Mouse (Mus musculus) myocyte (in vitro differentiated cells): ENCODE results near the gene Gk5. TPM values are rescaled to one million over a fixed set of nuclear protein-coding genes. Genes with fewer than 3 reads are reported as not detected.
A peak's percentile ranks its signal among the peaks of the same experiment; 100 is the strongest.

Source experiments
- H3K27me3 ChIP-seq: one replicate; pipeline ENCODE4 v1.6.1; 2011; ENCODE audit not compliant: control insufficient read depth, insufficient read depth, insufficient read length
- H3K36me3 ChIP-seq: one replicate; pipeline ENCODE4 v1.6.1; 2011; ENCODE audit not compliant: control insufficient read depth, insufficient read depth
- H3K4me2 ChIP-seq: one replicate; pipeline ENCODE4 v1.6.1; 2011; ENCODE audit warnings: low read depth, control low read depth
- H3K4me3 ChIP-seq: one replicate; pipeline ENCODE4 v1.5.1; 2011; ENCODE audit warnings: mild to moderate bottlenecking, control low read depth, moderate library complexity
- H3K79me2 ChIP-seq: one replicate; pipeline ENCODE4 v1.6.1; 2011; ENCODE audit not compliant: control insufficient read depth, insufficient read depth
- H3ac ChIP-seq: one replicate; pipeline ENCODE4 v1.6.1; 2011; ENCODE audit not compliant: control insufficient read depth, insufficient read length
- CEBPB ChIP-seq: IDR thresholded peaks from 2 replicates; pipeline ENCODE4 v1.6.1; 2011; ENCODE audit warnings: mild to moderate bottlenecking, moderate library complexity; ENCODE audit not compliant: poor library complexity, insufficient read depth, severe bottlenecking
- E2F4 ChIP-seq: IDR thresholded peaks from one replicate; pipeline ENCODE4 v1.6.1; 2011; ENCODE audit warnings: mild to moderate bottlenecking, control low read depth, moderate library complexity; ENCODE audit not compliant: insufficient read depth
- MAX ChIP-seq: IDR thresholded peaks from one replicate; pipeline ENCODE4 v1.6.1; 2011; ENCODE audit warnings: low read depth, mild to moderate bottlenecking, control low read depth
- MYOD1 ChIP-seq, 3 experiments: IDR thresholded peaks; one replicate each; pipeline ENCODE4 v1.6.1; 2011; ENCODE audit warnings: control low read depth in 2 of 3, low read depth in 2 of 3, mild to moderate bottlenecking in 2 of 3, moderate library complexity in 1 of 3; ENCODE audit not compliant: insufficient read length in 2 of 3, control insufficient read depth in 1 of 3
- MYOG ChIP-seq, 3 experiments: IDR thresholded peaks; one replicate each; pipeline ENCODE4 v1.6.1; 2011; ENCODE audit warnings: control low read depth in 2 of 3, low read depth in 2 of 3, mild to moderate bottlenecking in 2 of 3; ENCODE audit not compliant: insufficient read length in 2 of 3, control insufficient read depth in 1 of 3, insufficient read depth in 1 of 3
- POLR2A ChIP-seq: IDR thresholded peaks from one replicate; pipeline ENCODE4 v1.6.1; 2011; ENCODE audit warnings: low read depth, mild to moderate bottlenecking, control low read depth, moderate library complexity; ENCODE audit not compliant: insufficient read length
- POLR2AphosphoS2 ChIP-seq: IDR thresholded peaks from one replicate; pipeline ENCODE4 v1.6.1; 2011; ENCODE audit warnings: low read depth, control low read depth; ENCODE audit not compliant: insufficient read length
- REST ChIP-seq: IDR thresholded peaks from one replicate; pipeline ENCODE4 v1.6.1; 2011; ENCODE audit warnings: mild to moderate bottlenecking, control low read depth, moderate library complexity; ENCODE audit not compliant: insufficient read depth, insufficient read length
- SRF ChIP-seq: IDR thresholded peaks from one replicate; pipeline ENCODE4 v1.6.1; 2011; ENCODE audit warnings: low read depth; ENCODE audit not compliant: control insufficient read depth, insufficient read length
- TCF12 ChIP-seq: IDR thresholded peaks from one replicate; pipeline ENCODE4 v1.6.1; 2011; ENCODE audit warnings: mild to moderate bottlenecking, control low read depth; ENCODE audit not compliant: poor library complexity, insufficient read depth, severe bottlenecking
- TCF3 ChIP-seq: IDR thresholded peaks from one replicate; pipeline ENCODE4 v1.6.1; 2011; ENCODE audit warnings: low read depth, control low read depth; ENCODE audit not compliant: insufficient read length
- USF1 ChIP-seq: IDR thresholded peaks from one replicate; pipeline ENCODE4 v1.6.1; 2011; ENCODE audit warnings: low read depth, mild to moderate bottlenecking, control low read depth, moderate library complexity
- polyA plus RNA-seq: library from polyadenylated mRNA; unstranded; fragments of >200 nt; fragmentation: generic; extraction: Trizol; gene quantifications from one replicate; pipeline ENCODE4 v1.2.1, GENCODE M21; 2012; ENCODE audit warnings: missing spikeins

Gene Gk5
- polyA plus RNA-seq, 1 experiment: 0.82 TPM

DNA sequence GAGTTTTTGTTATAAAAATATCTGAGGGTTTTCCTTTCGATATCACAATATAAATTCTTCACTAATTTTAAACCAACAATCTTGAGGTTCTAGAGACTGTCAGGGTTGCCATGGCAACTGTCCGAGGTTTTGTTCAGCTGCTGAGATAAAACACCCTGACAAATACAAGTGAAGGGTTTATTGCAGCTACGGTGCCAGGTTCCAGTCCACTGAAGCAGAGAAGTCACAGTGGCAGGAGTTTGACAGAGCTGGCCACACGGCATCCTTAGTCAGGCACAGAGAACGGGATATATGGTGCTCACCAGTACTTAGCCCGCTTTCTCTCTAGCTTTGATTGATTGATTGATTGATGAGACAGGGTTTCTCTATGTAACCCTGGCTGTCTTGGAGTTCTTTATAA is 23.3 kb downstream of the Gk5 start:
- no peaks in the 10 kb centered on the region for H3K79me2 ChIP-seq
- H3ac ChIP-seq: no peak overlapping the region
- peaks cover 9% of the 10 kb centered on the region for H3K36me3 ChIP-seq
- TF ChIP-seq POLR2A: no peak
- no peak for TF ChIP-seq USF1
- no peak for TF ChIP-seq MYOG (IDR thresholded peaks at IDR 0.05; ENCODE audit: control insufficient read depth in 1 of 3, insufficient read depth in 1 of 3, insufficient read length in 2 of 3, low read depth in 2 of 3)
- no peak for TF ChIP-seq SRF
- no peak for TF ChIP-seq POLR2AphosphoS2
- TF ChIP-seq E2F4: no peak
- no peak overlapping the region for H3K4me2 ChIP-seq
- H3K27me3 ChIP-seq: no peaks in the 10 kb centered on the region
- no peak overlapping the region for H3K4me3 ChIP-seq

DNA sequence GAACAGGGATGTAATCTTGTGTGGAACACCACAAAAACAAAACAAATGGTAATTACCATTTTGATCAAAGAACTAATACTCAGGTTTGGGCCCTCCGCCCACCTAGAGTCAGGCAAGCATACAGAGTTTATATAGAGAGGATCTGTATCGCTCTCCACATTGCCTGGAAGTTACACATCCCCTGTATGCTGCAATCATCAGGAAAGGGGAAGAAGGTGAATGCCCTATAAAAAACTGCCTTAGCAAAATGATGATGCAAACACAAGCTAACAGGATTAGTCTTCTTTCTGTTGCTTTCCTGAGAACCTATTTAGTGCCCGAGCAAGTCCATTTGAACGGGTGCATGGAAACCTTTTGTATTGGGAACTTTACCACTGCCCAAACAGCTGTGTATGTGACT is 24.5 kb downstream of the Gk5 start:
- TF ChIP-seq CEBPB (peak; percentile 61; the same call in 1 of the 2 replicates), E2F4 (no peak)
- Histone ChIP-seq H3K79me2 (no peaks in the 10 kb centered on the region), H3K27me3 (no peaks in the 10 kb centered on the region), H3K36me3 (peaks cover 9% of the 10 kb centered on the region), H3K4me2 (no peak overlapping the region), H3K4me3 (no peak overlapping the region), H3ac (no peak overlapping the region)

DNA sequence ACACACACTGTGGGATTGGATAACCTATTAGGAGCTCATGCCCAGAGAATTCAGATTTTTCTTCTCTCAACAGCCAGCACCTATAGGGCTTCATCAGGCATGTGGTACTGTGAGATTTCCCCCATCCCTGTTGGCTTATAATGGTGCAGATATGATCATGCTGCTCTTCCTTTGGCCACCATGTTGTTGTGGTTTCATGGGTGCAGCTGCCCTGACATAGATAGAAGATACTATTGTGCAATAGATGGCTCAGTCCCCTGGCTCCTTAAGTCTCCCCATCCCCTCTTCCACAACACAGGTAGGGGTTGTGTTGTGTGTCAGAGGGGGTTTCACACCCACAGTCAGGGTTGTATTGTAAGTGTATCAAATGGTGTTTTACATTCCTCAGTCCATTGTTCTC is 25.7 kb downstream of the Gk5 start:
- no peak overlapping the region for H3ac ChIP-seq
- no peak overlapping the region for H3K4me3 ChIP-seq
- no peaks in the 10 kb centered on the region for H3K27me3 ChIP-seq
- H3K4me2 ChIP-seq: no peak overlapping the region
- H3K36me3 ChIP-seq: peaks cover 9% of the 10 kb centered on the region
- TF ChIP-seq CEBPB: 0 out of 2 replicates have a peak, but pooled peaks have one; percentile 25
- no peak for TF ChIP-seq MYOG (IDR thresholded peaks at IDR 0.05; ENCODE audit: control insufficient read depth in 1 of 3, insufficient read depth in 1 of 3, insufficient read length in 2 of 3, low read depth in 2 of 3)
- no peaks in the 10 kb centered on the region for H3K79me2 ChIP-seq

DNA sequence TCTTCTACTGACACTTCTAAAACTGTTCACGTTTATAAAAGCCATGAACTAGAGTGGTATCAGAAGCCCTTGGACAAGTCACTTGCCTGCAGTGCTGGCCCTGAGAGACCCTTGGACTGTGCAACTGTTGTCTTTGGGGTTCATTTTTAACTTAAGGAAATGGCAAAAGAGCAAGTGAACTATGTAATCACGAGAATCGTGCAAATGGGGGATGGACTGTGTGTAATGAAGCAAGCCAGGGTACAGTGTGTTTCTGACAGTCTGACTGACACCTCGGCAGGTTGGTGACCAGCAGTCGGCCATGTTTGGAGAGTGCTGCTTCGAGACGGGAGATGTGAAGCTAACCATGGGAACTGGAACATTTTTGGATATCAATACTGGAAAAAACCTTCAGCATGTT is 33.6 kb downstream of the Gk5 start:
- Histone ChIP-seq H3K4me3 (no peak overlapping the region), H3K36me3 (no peaks in the 10 kb centered on the region), H3K27me3 (no peaks in the 10 kb centered on the region), H3ac (no peak overlapping the region), H3K4me2 (no peak overlapping the region), H3K79me2 (no peaks in the 10 kb centered on the region)
- no peak for TF ChIP-seq MYOG (IDR thresholded peaks at IDR 0.05; ENCODE audit: control insufficient read depth in 1 of 3, insufficient read depth in 1 of 3, insufficient read length in 2 of 3, low read depth in 2 of 3)
- TF ChIP-seq POLR2A: no peak
- no peak for TF ChIP-seq POLR2AphosphoS2
- no peak for TF ChIP-seq TCF12
- TF ChIP-seq MYOD1 (IDR thresholded peaks at IDR 0.05; ENCODE audit: control insufficient read depth in 1 of 3, insufficient read length in 2 of 3, low read depth in 2 of 3): no peak
- no peak for TF ChIP-seq USF1
- no peak for TF ChIP-seq MAX
- TF ChIP-seq SRF: no peak
- no peak for TF ChIP-seq REST
- no peak for TF ChIP-seq E2F4
- no peak for TF ChIP-seq TCF3

DNA sequence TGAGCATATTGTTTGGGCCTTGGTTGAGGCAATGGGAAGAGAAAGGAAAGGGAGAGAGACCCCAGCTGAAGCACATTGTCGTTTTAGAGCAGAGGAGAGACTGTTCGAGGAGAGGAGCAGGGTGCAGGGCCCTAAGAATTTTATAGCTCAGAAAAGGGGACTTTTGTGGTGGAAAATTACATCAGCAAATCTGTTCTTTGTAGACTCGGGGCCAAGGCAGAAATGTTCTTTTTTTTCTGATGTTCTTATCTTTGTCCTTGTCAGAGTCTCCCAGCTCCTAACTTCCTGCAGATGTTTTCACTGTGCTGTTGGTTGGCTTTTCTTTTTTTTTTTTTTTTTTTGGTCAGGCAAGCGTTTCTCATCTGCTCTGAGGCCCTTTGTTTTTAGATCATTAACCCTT is 39.3 kb downstream of the Gk5 start:
- H3ac ChIP-seq: no peak overlapping the region
- no peaks in the 10 kb centered on the region for H3K36me3 ChIP-seq
- H3K4me2 ChIP-seq: no peak overlapping the region
- no peak overlapping the region for H3K4me3 ChIP-seq
- no peaks in the 10 kb centered on the region for H3K79me2 ChIP-seq
- TF ChIP-seq REST (no peak), E2F4 (no peak), TCF3 (no peak), POLR2A (no peak), MAX (no peak), USF1 (no peak), MYOD1 (IDR thresholded peaks at IDR 0.05; ENCODE audit: control insufficient read depth in 1 of 3, insufficient read length in 2 of 3, low read depth in 2 of 3) (no peak), POLR2AphosphoS2 (no peak), CEBPB (no peak), TCF12 (no peak), SRF (no peak), MYOG (IDR thresholded peaks at IDR 0.05; ENCODE audit: control insufficient read depth in 1 of 3, insufficient read depth in 1 of 3, insufficient read length in 2 of 3, low read depth in 2 of 3) (no peak)
- H3K27me3 ChIP-seq: no peaks in the 10 kb centered on the region

GRCm38 (mm10) chr9:96159047-96159446 is 39.9 kb downstream of the Gk5 start:
- no peaks in the 10 kb centered on the region for H3K79me2 ChIP-seq
- H3K4me3 ChIP-seq: no peak overlapping the region
- TF ChIP-seq POLR2A: no peak
- TF ChIP-seq MYOD1 (IDR thresholded peaks at IDR 0.05; ENCODE audit: control insufficient read depth in 1 of 3, insufficient read length in 2 of 3, low read depth in 2 of 3): no peak
- no peak for TF ChIP-seq POLR2AphosphoS2
- no peak for TF ChIP-seq USF1
- no peak for TF ChIP-seq SRF
- TF ChIP-seq MYOG (IDR thresholded peaks at IDR 0.05; ENCODE audit: control insufficient read depth in 1 of 3, insufficient read depth in 1 of 3, insufficient read length in 2 of 3, low read depth in 2 of 3): no peak
- TF ChIP-seq E2F4: no peak
- no peak for TF ChIP-seq TCF3
- no peak for TF ChIP-seq REST
- TF ChIP-seq MAX: no peak
- no peak for TF ChIP-seq TCF12
- TF ChIP-seq CEBPB: no peak
- no peaks in the 10 kb centered on the region for H3K27me3 ChIP-seq
- H3ac ChIP-seq: no peak overlapping the region
- no peaks in the 10 kb centered on the region for H3K36me3 ChIP-seq
- no peak overlapping the region for H3K4me2 ChIP-seq
